Mouse (Mus musculus) liver, embryonic 12.5 days (tissue): ENCODE measurements at regions not wholly inside any gene's neighbourhood (a gene's known extent, or its start where the extent isn't known, plus 50 kb on each side); places are given as distances from the start of the nearest gene placed in this dataset.

Experiments used
- ATAC-seq: fragments of 200-750 bp; cut with Nextera tagmentation; 2 replicates; pipeline ENCODE4 v1.8.0; 2017; ENCODE audit warnings: moderate number of reproducible peaks, mild to moderate bottlenecking, moderate library complexity
- H3K27ac ChIP-seq: fragments of 300-500 bp; sonication (generic); 2 replicates; pipeline ENCODE4 v1.5.1; 2016; ENCODE audit warnings: mild to moderate bottlenecking
- H3K27me3 ChIP-seq: fragments of 300-500 bp; sonication (generic); replicated peaks from 2 replicates; pipeline ENCODE4 v1.6.1; 2016; ENCODE audit warnings: mild to moderate bottlenecking, moderate library complexity
- H3K36me3 ChIP-seq: fragments of 300-500 bp; sonication (generic); 2 replicates; pipeline ENCODE4 v1.6.1; 2016; ENCODE audit warnings: mild to moderate bottlenecking, moderate library complexity
- H3K4me1 ChIP-seq: fragments of 300-500 bp; sonication (generic); 2 replicates; pipeline ENCODE4 v1.6.1; 2016
- H3K4me2 ChIP-seq: fragments of 300-500 bp; sonication (generic); 2 replicates; pipeline ENCODE4 v1.6.1; 2016; ENCODE audit warnings: mild to moderate bottlenecking, moderate library complexity
- H3K4me3 ChIP-seq: fragments of 300-500 bp; sonication (generic); 2 replicates; pipeline ENCODE4 v1.5.1; 2016; ENCODE audit warnings: mild to moderate bottlenecking, moderate library complexity
- H3K9ac ChIP-seq: fragments of 300-500 bp; sonication (generic); 2 replicates; pipeline ENCODE4 v1.6.1; 2016; ENCODE audit warnings: mild to moderate bottlenecking, moderate library complexity
- H3K9me3 ChIP-seq: fragments of 300-500 bp; sonication (generic); replicated peaks from 2 replicates; pipeline ENCODE4 v1.6.1; 2016; ENCODE audit warnings: mild to moderate bottlenecking, moderate library complexity
- WGBS: fragments of 180-500 bp; shearing (Covaris S2); methylation state at CpG from one replicate; pipeline ENCODE4 v1.1.7; 2016; ENCODE audit not compliant: insufficient replicate concordance; 5-methylcytosine and 5-hydroxymethylcytosine counted together

- ATAC-seq: no peak
- Histone ChIP-seq H3K36me3 (no peaks in the 10 kb centered on the region), H3K27me3 (no peaks in the 10 kb centered on the region), H3K4me1 (peaks cover 9% of the 10 kb centered on the region; the same call in 1 of the 2 replicates), H3K9me3 (no peaks in the 10 kb centered on the region), H3K27ac (no peak overlapping the region), H3K9ac (no peak overlapping the region), H3K4me3 (no peak overlapping the region), H3K4me2 (no peak overlapping the region)
- WGBS: 72% methylated on average over 3 of the region's 3 CpGs
Measured at GRCm38 (mm10) chr8:98066214-98066613, 1350.1 kb downstream of the Cdh8 start.

GRCm38 (mm10) chr8:98065387-98065786, 1350.9 kb downstream of the Cdh8 start:
- H3K27ac ChIP-seq: no peak overlapping the region
- WGBS: 15% methylated on average over 2 of the region's 2 CpGs
- no peak overlapping the region for H3K4me2 ChIP-seq
- no peaks in the 10 kb centered on the region for H3K36me3 ChIP-seq
- H3K27me3 ChIP-seq: no peaks in the 10 kb centered on the region
- peak; percentile 94 for ATAC-seq
- H3K9me3 ChIP-seq: no peaks in the 10 kb centered on the region
- H3K9ac ChIP-seq: no peak overlapping the region
- H3K4me1 ChIP-seq: peaks cover 9% of the 10 kb centered on the region; the same call in 1 of the 2 replicates
- H3K4me3 ChIP-seq: no peak overlapping the region

DNA sequence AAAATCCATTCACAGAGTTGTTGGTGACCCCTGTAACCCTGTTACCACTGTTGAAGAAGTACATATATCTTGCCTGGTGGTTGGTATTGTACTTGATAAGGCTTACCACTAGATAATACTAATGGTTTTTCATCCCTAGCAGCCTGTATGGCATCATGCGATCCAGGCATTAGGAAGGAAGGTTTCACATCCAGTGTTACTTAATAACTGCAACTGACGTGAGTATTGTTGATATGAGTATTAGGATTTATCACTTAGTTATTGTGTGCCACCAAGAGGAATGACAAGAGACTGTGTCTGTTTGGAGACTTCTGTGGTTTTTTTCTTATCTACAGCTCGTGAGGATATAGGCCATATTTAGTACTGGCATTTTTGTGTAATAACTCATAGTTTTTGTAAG, 1354.5 kb downstream of the Cdh8 start:
- ATAC-seq: no peak
- no peaks in the 10 kb centered on the region for H3K36me3 ChIP-seq
- WGBS: 27% methylated on average over 3 of the region's 3 CpGs

GRCm38 (mm10) chr8:98053651-98054050, 1362.6 kb downstream of the Cdh8 start:
- Histone ChIP-seq H3K27me3 (no peaks in the 10 kb centered on the region), H3K36me3 (no peaks in the 10 kb centered on the region), H3K4me2 (no peak overlapping the region), H3K9ac (no peak overlapping the region), H3K4me3 (no peak overlapping the region), H3K9me3 (no peaks in the 10 kb centered on the region), H3K4me1 (no peaks in the 10 kb centered on the region), H3K27ac (no peak overlapping the region)
- ATAC-seq: no peak
- 70% methylated on average over 3 of the region's 3 CpGs for WGBS

More for the DNA sequence above, 1354.5 kb downstream of the Cdh8 start:
- Histone ChIP-seq H3K9ac (no peak overlapping the region), H3K4me2 (no peak overlapping the region), H3K4me1 (peaks cover 9% of the 10 kb centered on the region; the same call in 1 of the 2 replicates), H3K27ac (no peak overlapping the region), H3K9me3 (no peaks in the 10 kb centered on the region), H3K4me3 (no peak overlapping the region), H3K27me3 (no peaks in the 10 kb centered on the region)

GRCm38 (mm10) chr8:98016540-98016939, 1399.7 kb downstream of the Cdh8 start:
- Histone ChIP-seq H3K27me3 (no peaks in the 10 kb centered on the region), H3K4me1 (no peaks in the 10 kb centered on the region), H3K9ac (no peak overlapping the region), H3K9me3 (no peaks in the 10 kb centered on the region), H3K4me3 (no peak overlapping the region), H3K36me3 (no peaks in the 10 kb centered on the region), H3K4me2 (no peak overlapping the region), H3K27ac (no peak overlapping the region)
- 55% methylated on average over 1 of the region's 1 CpGs for WGBS
- ATAC-seq: peak; percentile 76
